Mouse (Mus musculus): ENCODE measurements around the gene Tpra1.
A peak's percentile ranks its signal among the peaks of the same experiment; 100 is the strongest.

Gene Tpra1

DNA sequence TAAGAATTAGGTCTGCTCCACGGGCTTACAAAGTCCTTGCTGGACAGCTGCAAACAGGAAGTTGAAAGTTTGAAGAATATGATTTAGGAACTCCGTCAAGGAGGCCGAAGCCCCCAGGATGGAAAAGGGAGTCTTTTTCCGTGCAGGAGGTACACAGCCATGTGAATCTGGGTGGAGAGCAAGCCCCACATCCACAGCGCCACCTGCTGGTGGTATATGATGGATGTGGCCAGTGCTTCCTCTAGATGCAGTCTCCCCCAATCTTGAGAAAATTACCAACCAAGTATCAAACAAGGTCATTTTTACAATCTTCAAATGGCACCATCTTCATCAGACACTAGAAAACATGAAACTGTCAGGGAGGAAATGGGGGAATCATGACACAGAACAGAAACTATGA, 8.5 kb upstream of the Tpra1 start:
- DNase-seq, result peak in 1 of 2 experiments; percentile 64

DNA sequence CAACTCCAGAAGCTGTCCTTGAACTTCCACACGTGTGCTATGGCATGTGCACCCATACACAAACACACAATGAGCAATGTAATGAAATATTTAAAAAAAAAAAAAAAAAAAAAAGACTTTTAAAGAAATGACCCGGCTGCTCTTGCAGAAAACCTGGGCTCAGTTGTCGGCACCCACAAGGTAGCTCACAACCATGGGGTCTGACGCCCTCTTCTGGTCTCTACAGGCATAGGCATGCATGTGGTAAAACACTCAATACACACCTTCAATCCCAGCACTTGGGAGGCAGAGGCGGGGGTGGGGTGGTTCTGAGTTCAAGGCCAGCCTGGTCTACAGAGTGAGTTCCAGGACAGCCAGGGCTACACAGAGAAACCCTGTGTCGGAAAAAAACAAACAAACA, 6.1 kb upstream of the Tpra1 start:
- DNase-seq, result no peak

DNA sequence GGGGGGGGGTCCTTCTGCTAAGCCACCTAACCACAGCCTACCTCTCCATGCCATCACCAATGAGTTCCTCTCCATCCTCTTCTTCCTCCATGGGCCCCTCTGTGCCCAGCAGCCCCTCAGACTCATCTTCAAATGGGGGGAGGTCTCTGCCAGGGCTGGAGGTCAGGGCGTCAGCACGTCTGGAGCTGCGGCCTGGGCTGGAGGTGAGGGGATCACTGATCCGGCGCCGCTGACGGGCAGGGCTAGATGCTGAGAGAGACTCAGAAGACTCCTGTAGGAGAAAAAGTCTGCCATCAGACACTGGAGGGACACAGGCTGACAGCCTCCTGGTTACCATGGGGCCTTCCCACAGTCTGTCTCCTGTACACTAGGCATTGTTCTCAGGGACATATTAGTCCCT, 4.8 kb upstream of the Tpra1 start:
- no peak for DNase-seq

DNA sequence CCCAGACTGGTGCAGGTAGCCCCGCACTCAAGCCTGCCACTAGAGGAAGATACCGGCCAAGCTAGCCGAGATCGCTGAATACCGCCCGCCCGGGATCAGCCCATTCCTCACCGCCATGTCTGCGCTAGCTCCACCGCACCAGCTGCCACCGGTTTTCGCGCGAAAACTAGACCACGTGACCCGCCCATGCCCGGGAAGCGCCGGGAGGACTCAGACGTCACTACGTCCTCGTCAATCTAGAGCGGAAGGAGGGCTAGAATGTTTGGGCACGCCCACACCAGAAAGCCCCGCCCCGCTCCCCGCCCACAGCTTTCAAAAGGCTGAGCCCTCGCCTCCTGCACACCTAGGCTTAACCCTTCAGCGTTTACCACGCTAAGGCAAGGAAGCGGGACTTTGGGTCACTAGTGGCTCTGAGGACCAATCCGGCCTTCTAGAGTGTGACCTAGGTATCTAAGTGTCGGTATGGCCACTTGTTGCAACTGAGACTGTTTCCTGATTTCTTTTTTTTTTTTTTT, 3.5 kb upstream of the Tpra1 start, which contains the start of gene Mcm2:
TSS of gene Mcm2 (minus strand) at position 247 of the 515 bp plus-strand sequence.
- DNase-seq, result peak; percentile 94 to 98

DNA sequence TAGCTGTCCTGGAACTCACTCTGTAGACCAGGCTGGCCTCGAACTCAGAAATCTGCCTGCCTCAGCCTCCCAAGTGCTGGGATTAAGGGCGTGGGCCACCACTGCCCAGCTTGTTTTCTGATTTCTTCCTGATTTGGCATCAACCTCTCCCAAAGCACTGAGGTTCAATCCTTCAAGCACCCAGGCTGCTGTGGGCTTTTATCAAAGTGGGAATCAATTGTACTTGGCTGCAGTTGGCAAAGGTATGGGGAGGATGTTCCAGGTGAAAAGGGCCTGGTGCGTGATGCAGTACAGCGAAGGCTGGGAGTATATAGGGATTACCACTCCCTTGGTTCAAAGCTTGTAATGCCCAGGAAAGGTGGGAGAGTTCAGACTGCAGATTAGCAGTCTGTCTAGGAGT, 3.0 kb upstream of the Tpra1 start:
- DNase-seq, result no peak

DNA sequence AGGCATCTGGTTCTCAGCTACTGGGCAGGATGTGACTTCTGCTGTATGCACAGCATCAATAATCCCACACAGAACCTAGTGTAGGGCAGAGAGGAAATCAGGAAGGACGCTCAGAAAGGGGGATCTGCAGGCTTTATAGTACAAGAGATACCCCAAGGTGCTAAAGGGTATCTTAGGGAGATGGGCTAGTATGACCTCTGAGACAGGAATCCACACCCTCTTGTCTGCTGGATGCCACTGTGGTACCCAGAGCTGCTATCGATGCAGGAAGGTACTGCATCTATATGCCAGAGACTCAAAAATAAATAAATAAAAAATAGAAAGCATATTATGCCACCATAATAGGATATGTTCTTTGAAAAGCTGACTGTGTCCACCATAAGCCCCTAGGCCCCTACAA, 2.4 kb upstream of the Tpra1 start:
- DNase-seq, result no peak

DNA sequence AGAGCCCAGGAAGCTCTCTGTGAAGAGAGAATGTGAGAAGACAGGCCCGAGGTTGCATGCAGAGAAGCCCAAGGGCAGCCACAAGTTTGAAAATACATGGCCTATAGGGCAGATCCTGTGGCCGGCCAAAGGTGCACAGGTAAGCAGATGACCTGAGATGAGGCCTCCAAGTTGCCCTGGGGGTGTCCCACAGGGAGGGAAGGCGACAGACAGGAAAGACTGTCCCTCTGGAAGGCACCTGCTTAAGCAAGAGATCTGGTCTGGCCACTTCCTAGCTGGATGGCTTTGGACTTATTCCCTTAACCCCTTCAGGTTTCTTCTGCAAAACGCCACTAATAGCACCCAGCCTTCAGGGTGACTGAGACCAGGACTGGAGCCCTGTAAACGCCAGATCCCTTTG, 580 bp upstream of the Tpra1 start:
- no peak for DNase-seq

DNA sequence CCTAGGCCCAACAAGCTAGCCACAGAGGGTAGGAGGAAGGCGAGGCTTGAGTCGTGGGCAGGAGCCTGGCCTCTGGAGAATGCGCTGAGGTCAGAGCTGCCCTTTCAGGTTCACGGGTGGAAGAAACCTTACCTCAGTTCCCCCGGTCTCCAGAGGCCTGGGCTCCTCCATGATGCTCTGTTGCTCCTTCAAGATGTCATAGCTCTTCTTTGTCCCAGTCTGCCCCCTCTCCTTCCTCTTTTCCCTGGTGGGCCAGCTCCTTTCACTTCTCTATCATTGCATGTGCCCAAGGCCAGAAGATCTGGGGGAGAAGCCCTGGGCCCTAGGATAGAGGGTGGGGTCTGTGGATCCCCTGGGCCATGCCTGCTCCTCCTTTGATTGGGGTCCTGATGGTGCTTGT, 1.7 kb downstream of the Tpra1 start:
- peak in 1 of 2 experiments; percentile 3 for DNase-seq

DNA sequence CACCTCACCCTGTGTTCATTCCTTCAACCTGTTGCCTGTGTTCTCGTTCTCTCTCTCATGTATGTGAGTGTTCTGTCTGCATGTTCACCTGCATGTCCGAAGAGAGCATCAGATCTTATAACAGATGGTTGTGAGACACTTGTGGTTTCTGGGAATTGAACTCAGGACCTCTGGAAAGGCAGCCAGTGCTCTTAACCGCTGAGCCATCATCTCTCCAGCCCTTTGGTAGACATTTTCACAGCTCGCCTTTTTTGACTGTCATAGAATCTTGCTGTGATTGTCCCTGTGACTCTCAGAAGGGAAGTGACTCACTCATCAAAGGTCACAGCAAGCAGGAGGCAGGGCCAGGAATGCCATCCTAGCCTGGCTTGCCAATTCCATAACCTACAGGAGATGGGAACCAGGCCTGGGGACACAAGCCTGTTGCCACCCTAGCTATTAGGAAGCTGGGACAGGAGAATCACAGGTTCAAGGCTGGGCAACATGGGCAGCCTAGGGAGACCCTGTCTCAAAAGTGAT, 2.5 kb downstream of the Tpra1 start:
- peak in 1 of 2 experiments; percentile 3 for DNase-seq

DNA sequence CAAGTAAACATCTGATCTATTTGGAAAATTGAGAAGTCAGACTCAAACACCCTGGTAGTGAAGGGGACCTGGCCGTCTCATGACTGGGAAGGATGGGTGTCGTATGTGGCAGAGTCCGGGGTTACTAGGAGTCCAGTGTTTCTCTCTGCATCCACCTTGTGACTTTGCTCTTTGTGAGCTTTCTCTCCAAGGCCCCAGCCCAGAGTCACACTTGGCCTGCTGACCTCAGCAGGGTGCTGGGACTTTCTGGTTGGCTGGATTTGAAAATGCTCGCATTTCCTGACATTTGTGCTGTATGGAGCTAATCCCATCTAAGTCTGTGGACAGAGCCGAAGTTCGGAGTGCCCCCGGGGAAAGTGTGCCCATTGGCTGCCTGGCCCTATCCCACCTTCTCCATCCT, 3.0 kb downstream of the Tpra1 start:
- peak in 1 of 2 experiments; percentile 2 for DNase-seq

DNA sequence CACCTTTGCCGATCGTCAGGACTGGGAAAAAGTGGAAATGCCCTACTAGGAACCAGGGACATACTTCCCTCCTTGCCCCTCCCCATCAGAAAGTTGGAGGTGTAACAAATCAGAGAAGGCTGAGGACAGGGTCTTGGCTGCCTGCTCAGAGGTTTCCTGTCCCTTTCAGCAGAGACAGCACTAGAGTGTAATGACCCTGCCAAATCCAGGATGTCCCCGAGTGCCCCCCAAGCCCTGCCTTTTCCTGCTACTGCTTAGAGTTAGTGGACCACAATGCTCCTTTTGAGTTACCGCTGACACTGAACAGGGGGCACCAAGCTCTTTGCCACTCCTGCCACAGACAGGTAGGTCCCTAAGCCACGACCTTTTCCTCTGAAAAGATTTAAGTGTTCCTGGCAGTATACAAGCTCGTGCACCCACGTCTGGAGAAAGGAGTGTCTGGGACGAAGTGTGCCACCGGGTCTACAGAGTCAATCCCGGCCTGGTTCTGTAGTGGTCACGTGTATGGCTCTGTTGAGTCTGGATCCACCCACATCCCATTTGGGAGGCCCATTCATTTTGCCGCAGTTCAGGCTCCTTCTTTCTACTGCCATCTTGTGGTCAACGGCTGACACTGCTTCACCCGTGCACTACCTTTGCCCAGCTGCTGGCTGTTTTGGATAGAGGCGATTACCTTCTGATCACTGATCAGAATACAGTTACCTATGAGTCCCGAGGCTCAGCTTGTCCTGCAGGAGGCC, 4.5 kb downstream of the Tpra1 start:
- peak in 1 of 2 experiments; percentile 33 for DNase-seq

DNA sequence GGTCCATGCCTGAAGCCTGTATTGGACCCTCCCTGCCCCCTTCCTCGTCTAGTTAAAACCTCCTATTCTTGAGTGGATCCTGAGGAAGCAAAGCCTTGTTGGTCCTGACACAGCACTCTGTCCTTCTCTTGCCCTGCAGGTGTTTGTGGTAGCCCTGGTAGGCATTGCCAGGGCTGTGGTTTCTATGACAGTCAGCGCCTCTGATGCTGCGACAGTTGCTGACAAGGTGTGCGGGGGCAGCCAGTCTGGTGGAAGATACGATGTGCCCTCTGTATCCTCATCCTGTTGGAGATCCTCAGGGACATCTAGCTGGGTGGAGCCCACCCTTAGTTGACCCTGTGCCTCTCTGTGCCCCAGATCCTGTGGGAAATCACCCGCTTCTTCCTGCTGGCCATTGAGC, 7.1 kb downstream of the Tpra1 start:
- no peak for DNase-seq

DNA sequence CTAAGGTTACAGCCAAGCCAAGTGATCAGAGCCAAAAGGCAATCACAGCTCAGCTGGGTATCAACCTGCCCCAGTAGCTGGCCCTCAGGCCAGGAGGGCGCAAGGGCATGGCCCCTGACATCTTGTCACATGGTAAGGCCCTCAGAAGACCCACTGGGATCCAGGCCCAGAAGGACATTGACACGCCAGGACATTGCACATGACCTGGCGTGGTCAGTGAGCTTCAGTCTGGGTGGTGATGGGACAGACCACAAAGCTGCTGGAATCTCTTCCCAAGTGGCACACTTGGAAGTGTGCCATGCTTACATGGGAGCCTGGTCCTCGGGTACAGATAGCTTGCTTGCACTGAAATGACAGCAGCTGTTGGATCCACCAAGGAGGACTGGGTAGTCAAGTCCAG, 11.0 kb downstream of the Tpra1 start:
- no peak for DNase-seq

DNA sequence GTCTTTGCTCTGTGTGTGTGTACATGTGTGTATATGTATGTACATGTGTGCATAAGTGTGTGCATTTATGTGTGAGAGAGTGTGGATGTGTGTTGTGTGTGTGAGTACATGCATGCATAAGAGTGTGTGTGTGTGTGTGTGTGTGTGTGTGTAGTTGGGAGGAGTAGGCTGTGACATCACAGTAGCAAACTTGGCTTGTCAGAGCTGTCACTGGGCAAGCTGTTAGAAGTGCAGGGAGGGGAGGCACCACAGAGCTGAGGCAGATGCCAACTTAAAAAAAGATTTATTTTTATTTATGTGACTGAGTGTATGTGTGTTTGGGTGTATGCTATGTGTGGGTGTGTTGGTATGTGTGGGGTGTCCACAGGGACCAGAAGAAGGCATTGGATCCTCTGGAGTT, 11.4 kb downstream of the Tpra1 start:
- DNase-seq, result no peak

DNA sequence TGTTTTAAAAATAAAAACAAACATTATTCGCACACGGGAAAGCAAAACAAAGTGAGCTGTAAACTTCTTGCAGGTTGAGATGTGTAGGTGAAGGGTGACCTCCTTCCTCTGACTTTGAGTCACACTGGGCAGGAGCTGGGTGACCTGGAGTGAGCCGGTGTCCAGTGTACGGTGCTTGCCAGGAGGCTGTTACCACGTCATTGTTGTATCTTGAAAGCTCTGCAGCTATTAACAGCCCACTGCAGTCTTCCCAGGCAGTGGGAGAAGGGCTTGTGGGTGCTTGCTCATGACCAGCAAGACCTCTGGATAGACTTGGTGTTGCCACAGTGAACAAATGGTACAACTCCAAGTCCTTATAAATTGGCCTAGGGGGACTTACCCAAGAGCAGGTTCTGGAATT, 12.7 kb downstream of the Tpra1 start:
- no peak for DNase-seq

DNA sequence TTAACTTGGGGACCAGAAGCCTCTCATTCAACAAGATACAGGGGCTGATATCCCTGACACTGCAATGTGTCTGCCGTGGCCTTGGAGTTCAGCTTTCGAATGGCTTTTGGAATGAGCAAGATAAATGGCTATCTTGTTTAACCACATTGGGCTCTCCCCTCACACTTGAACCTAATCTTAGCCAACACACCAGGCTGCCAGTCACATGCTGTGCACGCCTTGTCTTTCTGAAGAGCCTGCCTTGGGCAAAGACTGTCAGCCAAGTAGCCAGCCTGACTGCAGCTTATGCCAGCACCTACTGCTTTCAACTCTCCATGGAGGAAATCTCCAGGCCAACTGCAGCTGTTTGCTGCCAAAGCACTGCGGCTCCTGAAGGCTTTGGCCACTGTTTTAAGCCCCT, 13.5 kb downstream of the Tpra1 start:
- no peak for DNase-seq

DNA sequence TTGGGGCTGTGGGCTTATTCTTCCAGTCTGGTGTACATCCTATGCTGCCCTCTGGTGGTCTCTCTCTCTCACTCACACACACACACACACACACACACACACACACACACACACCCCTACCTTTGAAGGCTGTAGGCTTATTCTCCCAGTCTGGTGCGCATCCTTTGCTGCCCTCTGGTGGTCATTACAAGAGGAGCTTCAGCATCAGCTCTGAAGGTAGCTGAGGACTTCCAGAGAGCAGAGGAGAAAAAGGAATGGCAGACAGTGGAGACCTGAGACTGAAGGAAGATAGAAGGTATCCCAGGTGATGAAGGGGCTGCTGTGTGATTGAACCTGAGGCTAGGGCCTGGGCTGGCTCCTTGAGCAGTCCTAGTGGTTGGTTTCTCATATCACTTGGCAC, 14.1 kb downstream of the Tpra1 start:
- peak in 1 of 2 experiments; percentile 21 for DNase-seq

DNA sequence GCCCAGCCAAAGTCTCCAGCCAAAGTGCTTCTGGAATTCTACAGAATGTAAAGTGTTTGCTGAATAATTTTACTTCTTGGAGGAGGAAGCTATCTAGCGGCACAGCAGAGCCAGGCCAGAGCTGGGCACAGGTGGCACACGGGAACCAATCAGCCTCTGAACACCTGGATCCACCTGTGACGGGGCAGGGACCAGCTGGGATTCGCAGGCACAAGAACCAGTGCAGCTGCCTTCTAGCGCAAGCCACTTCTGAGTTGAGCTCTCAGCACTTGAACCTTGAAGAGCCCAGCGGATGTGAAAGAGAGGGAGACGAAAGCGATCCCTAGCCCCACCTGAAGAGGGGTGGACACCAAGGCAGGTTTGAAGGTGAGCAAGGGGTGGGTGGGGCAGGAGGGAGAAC, 16.8 kb downstream of the Tpra1 start:
- no peak for DNase-seq

DNA sequence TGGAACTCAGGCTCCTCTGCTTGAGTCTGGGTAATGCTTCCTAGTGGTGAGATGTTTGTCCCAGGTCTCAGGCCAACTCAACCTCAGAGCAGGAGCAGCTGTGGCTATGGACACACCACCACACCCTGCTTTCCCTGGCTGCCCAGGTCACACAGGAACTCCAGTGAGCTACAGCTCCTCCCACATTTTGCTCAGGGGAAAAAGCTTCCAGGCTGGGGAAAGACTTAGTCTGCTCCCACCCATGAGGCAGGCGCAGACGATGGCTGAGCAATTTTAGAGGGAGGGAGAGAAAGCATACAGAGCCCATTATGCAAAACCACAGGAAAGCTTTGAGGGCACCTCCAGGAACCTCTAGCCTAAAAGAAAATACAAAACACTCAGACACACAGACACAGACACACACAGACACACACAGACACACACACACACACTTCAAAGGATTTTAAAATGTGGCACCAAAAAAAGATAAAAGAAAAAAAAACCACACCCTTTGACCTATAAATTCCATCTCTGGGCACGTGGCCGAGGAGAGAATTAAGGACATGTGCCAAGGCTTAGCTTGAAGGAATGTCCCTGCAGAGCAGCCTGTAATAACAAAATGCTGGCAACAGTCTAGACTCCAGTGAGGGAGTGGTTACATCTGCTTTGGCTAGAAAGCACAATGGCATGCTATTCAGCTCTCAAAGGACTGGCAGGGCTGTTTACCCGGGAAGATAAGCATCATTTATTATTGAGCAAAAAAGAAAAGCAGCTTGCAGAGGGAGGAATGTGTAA, 22.6 kb downstream of the Tpra1 start:
- no peak for DNase-seq

DNA sequence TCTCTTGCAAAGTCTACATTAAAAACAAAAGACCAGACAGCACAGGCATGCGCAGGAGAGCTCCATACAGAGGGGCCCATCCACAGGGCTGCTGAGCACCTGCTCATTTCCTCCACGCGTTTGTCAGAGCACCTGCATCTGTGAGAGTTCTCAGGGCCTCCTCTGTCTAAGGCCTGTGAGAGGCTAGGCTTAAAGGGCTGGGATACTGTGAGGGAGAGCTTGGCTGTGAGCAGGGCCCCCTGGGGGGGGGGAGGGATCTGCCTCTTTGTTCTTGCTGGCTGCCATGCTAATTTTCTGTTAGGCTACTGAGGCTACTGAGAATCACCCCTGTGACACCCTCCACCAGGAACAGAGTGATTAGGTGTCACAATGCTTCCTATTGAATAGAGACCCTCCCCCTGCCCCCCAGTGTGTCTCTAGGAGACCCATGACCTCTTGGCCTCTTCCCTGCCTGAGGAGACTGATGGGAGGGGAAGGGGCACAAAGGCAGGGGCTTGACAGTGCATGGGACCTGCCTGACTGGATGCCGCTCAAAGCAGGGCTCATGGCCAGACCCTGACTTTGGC, 23.7 kb downstream of the Tpra1 start:
- no peak for DNase-seq

DNA sequence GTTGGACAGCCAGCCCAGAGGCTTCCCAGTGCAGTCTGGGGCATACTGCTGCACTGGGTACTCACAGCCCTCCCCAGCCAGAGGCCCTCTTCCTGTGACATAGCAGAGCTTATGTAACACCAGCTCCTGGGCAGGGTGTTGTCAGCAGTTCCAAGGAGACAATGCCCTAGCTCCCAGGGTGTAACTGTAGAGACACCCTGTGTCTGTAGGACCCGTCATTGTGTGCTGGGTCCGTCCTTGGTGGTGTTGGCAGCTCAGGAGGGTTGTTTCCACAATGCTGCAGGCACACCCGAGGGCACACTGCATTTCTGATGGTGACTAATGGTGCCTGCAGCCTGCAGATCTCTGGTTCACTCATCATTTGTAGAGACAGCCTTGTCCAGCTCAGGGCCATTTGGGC, 24.8 kb downstream of the Tpra1 start:
- no peak for DNase-seq

DNA sequence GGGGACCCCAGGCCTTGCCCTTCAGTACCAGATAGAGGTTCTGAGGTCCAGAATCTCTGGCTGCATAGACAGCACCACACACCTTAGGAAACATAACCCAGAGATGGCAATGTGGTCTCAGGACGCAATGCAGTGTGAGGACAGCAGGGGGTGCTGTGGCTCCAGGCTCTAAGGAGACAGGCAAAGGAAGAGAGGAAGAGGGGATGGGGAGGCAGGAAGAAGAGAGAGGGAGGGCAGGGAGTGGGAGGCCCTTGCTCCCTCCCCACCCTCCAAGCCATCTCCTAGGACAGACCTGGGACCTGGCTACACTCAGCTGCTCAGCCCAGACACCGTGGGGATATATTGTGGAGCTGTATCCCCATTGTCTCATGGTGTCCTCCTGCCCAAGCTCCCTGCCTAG, 25.5 kb downstream of the Tpra1 start:
- peak; percentile 45 to 72 for DNase-seq

DNA sequence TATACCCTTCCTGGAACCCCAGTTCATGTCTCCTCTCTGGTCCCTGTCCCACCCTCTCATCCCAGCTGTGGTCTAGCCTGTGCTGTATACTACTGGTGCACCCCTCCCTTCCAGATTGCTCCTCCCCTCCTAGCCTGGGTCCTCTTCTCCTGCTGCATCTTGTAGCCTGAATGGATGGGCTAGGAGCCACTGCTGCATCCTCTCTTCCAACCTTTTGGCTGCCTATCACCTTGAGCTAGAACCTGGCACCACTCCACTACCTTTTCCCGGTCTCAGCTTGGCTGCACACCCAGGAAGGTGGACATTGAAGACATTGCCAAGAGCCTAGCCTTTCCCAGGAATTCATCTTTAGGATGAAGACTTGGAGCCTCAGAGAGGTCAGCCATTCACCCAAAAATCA, 26.0 kb downstream of the Tpra1 start:
- no peak for DNase-seq

DNA sequence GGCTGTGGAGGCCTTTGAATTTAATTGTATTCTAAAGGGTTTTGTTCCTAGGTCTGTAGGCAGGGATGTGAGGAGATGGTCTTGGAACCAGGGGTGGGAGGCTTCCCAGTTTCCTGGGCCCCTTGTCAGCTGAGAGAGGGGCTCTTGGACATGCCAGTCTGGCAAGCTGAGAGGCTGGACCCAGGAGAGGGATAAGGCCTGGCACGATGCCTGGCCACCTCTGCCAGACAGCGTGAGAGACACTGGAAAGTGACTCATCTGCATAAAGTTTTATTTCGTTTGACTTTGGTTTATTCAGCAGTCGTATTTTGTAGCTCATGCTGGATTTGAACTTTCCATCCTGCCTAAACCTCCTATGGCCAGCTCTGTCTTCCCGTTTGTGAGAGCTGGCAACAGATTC, 26.5 kb downstream of the Tpra1 start:
- DNase-seq, result no peak
